Mouse (Mus musculus): ENCODE measurements around the gene Igsf3.

Gene Igsf3

GRCm38 (mm10) chr3:101460618-101461017 is 83.7 kb downstream of the Igsf3 start:
- DNase-seq, result peak; percentile 69 to 71

DNA sequence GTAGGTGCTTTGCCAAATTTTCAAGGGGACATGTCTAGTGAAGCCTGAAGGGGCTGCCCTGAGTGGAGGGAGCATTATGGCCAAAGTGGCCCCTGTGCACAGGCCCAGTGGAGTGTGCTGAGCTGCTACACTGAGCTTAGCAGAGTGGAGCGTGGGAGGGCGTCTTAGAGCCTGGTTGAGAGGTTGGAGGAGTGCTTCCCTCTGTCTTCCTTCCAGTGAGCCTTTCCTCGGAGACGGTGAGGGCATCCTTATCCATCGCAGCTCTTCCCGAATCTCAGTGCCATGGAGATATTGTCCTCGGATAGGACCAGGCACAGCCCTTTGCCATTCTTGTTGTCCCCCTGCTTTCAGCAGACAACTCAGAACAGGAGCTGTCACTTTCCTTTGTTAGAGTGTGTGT is 84.2 kb downstream of the Igsf3 start:
- DNase-seq, result peak; percentile 36 to 48

DNA sequence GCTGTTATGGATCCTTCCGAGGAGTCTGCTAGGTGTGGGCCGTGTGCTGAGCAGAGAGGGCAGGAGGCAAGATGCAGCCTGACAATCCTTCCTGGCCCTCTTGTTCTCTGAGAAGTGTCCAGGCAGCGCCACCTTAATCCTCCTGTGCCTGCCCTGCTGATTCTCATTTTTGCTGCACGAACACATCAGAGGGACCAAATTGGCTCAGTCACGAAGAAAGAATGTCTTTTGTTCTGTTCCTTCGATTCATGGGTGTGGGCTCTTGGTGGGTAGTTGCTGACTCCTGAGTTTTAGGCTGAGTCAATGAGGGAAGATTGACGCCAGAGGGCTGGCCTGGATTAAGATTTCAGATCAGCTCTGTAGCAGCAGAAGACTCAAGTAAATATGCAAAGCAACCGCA is 84.9 kb downstream of the Igsf3 start:
- peak in 1 of 2 experiments; percentile 40 for DNase-seq

DNA sequence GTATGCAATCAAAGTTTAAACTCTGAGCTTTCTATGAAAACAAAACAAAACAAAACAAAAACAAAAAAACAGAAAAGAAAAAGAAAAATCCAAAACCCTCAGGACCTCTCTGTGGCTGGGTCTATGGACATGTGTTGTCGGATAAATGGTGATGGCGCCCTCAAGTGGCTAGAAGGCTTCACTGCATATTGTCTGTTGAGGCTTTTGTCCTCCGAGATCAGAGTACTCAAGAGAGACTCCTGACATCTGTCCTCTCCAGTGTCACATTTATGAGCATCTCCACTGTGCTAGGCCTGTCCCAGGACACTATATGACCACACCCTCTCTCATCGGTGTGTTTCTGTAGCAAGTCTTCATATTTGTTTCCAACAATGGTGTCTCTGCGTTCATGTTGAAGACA is 85.4 kb downstream of the Igsf3 start:
- DNase-seq, result peak; percentile 91 to 93

DNA sequence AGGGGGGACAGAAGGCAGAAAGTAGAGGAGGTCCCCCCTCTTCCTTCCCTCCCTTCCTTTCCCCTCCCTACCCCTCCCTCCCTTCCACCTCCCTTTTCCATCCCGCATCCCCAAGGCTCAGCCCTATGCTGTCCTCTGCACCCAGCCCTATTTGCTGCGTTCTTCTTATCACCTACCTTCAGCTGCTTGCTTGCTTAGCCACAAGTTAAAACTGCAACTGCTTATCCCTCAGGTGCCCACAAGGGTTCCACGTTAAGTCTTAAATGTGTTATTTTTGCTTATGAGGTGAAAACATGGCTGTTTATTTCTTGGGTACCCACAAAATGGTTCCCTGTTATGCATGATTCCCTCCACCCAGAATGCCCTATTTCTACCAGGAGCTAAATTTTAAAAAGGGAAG is 86.6 kb downstream of the Igsf3 start:
- DNase-seq, result no peak

DNA sequence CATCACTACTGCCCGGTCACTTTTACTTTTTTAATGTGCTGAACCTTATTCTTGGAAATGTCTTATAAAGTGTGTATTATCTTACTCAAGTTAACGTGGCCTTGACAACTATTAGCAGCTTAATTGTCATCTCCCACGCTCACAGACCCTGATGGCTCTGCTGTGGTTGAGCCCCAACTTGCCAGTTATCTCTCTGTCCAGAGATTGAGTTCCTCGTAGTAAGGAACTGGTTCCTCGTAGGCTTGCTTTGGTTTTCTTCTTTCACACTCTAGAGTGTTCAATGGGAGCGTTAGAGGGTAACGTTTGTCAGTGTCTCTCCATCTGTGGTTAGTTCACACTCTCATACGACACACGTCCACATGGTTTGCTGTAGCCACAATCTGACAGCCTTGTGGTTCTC is 92.8 kb downstream of the Igsf3 start:
- DNase-seq, result no peak

- no peak for DNase-seq
Measured at GRCm38 (mm10) chr3:101471881-101472280, 95.0 kb downstream of the Igsf3 start.

- no peak for DNase-seq
Measured at GRCm38 (mm10) chr3:101481951-101482350, 105.1 kb downstream of the Igsf3 start.

DNA sequence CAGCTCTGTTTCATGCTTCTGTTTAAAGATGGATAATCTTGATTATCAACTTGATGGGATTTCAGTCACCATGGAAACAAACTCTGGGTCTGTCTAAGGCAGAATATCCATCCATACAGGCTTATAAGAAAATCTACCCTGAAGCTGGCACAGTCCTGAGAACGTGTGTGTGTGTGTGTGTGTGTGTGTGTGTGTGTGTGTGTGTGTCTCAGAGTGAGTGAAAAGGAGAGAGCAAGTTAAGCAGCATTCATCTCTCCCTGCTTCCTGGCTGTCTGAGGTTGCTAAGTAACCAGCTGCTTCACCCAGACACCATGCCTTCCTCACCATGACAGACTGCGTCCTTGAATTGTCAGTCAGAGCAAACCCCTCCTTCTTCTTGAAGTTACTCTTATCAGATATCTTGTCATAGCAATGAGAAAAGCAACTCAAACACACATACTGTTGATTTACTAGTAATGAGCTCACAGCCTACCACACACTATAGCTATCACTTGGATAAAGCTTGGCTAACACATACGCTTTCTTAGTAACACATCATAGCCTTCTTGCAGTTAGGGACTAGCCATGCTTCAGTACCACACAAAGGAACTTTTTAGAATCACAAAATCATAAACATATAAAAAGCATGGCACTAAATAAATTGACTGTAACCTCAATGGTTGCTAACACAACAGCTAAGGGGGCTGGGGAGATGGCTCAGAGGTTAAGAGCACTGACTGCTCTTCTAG is 106.5 kb downstream of the Igsf3 start:
- DNase-seq, result no peak

- peak; percentile 73 to 75 for DNase-seq
Measured at GRCm38 (mm10) chr3:101486054-101486765, 109.3 kb downstream of the Igsf3 start.

GRCm38 (mm10) chr3:101487436-101487835 is 110.6 kb downstream of the Igsf3 start:
- DNase-seq, result no peak

- DNase-seq, result no peak
Measured at GRCm38 (mm10) chr3:101488204-101488603, 111.3 kb downstream of the Igsf3 start.

DNA sequence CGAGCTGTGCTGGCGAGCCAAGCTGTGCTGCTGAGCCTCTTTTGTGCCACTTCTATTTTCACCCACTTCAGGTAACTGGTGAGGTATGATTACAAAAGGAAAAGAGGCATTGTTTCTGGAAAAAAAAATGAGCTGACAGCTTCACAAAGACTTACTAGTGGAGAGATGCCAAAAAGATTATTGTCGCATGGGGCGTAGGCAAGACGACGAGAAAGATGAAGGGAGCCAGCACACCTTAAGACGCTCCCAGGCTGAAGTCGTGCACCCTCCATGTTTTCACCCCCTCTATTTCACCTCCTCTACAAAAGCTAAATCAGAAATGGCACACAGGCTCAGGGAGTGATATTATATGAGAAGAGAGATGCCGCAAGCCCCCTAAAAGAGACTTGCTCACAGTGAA is 113.6 kb downstream of the Igsf3 start:
- no peak for DNase-seq

- no peak for DNase-seq
Measured at GRCm38 (mm10) chr3:101492908-101493307, 116.0 kb downstream of the Igsf3 start.

GRCm38 (mm10) chr3:101493937-101494459 is 117.1 kb downstream of the Igsf3 start:
- DNase-seq, result peak; percentile 97 to 98

- DNase-seq, result no peak
Measured at GRCm38 (mm10) chr3:101497432-101498030, 120.6 kb downstream of the Igsf3 start.

DNA sequence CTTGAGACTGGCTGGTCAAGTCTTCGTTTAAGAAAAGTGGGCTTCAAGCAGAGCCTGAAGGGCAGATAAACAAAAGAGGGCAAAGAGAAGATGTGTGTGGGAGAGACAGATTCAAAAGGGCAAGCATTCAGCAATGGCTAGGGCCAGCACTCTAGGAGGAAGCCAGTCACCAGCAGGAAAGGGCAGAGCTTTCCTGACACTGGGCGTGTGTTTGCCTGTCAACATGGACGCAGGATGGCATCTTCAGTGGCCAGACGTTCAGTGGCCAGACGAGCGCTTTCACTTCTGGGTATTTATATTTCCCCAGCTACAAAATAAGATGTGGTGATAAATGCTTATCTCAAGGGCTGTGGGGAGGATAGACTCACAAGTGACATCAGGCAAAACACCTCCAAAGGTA is 123.0 kb downstream of the Igsf3 start:
- DNase-seq, result no peak

DNA sequence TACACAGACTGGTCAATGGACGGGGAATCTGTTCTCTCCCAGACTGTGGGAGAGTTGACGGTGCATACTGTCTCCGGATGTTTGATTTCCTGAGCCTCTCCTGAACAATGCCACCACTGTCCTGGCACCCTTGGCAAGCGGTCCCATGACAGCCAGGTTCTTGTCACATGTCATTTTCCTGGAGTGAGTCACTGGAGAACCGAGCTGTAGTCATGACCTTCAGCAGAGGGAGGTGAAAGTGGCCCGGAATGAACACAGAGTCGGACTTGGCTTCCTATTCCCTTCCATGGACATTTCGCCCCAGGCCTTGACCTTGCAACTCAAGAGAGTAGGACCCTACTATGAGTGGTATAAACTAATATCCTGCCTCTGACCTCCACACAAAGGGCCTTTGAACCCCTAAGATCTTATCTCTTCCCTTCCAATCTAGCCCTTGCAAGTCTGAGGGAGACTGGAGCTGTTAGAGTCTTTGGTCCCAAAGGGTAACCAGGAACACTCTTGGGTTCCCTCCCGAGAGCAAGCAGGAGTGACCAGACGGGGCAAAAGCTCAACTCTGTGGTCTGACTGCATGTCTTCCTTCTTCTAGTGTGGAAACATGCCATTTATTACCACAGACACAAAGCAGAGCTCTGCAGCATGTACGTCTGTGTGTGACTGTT is 123.6 kb downstream of the Igsf3 start:
- no peak for DNase-seq

DNA sequence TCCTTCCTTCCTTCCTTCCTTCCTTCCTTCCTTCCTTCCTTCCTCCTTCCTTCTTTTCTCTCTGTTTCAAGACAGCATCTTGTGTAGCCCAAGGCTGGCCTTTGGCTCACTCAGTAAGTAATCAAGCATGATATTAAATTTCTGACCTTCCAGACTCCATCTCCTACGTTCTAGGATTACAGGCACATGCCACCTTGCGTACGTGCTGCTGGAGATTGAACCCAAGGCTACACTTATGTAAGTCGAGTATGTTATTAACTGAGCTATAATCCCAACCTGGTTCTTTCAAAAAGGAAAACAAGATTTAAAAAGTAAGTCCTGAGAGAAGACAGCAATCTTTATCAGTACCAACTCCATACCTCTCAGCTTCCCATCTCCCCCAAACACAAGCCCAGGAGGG is 124.7 kb downstream of the Igsf3 start:
- no peak for DNase-seq

- DNase-seq, result no peak
Measured at GRCm38 (mm10) chr3:101502086-101502760, 125.3 kb downstream of the Igsf3 start.

GRCm38 (mm10) chr3:101506179-101506578 is 129.3 kb downstream of the Igsf3 start:
- peak; percentile 94 to 97 for DNase-seq

DNA sequence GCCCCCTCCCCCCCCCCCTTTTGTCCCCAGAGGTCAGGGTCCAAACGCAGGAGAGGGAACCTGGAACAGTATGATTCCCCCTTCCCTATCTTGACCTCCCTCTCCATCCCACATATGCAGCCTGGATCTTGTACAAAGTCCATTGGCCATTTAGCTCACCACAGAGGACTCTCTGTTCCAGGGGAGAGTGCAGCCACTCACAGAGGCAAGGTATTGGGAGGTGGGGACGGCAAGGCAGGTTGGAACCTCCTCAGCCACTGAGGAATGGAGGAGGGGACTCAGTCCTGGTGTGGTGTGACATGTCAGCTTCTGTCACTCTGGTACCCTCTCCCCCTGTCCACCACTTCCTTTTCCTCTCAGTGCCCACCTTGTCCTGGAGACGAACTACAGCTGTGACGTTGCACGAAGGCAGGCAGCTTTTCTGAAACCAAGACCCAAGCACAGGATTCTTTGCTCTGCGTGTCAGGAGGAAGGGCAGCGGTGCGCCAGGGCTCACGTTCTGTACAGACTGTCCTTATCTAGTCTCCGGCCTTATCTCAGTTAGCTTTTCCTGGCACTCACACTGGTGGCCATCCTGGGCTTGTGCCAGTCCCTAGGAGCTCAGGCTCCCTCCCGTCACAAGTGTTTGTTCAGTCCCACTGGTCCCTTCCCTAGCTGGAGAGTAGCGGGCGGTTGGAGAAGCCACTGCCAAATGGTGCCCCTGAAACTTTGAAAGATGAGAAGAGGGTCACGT is 130.3 kb downstream of the Igsf3 start:
- no peak for DNase-seq
